Mouse (Mus musculus) layer of hippocampus, adult 9-11 months (tissue): ENCODE results near the gene 1700008O03Rik.

Experiments used
- DNase-seq: peaks from one replicate; pipeline ENCODE4 v3.0.0; 2022

1700008O03Rik gene

DNA sequence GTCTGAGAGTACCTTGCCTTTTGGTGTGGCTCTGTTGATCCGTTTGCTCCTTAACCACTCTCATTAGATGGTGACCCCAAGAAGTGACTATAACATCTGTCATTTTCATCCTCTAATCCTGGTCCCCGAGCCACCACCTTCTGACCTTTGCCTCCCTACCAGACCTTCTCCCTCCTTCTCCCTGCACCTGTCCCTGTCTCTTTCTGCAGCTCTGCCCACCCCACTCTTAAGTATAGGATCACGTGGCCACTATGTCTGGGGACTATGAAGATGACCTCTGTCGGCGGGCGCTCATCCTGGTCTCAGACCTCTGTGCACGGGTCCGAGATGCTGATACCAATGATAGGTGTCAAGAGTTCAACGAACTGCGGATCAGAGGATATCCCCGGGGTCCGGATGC is at the start of gene 1700008O03Rik:
TSS of gene 1700008O03Rik (minus strand) at position 101 of the 400 bp plus-strand sequence.
- no peak for DNase-seq

DNA sequence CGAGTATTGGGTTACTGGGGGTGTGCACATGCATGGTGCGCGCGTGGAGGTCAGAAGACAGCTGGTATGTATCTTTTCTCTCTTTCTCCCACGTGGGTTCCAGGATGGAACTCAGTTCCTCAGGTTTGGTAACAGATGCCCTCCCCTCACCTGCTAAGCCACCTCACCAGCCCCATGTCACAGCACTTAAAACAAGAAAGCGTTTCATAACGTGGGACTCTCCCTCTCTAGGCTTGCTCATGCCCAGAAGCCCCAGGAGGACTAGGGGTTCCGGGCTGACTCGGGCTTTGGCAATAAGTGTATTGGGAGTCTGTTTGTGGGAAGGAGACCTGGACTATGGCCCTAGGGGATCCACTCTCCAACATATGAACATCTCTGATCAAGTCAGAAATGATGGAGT is 48.5 kb upstream of the 1700008O03Rik start:
- no peak for DNase-seq

DNA sequence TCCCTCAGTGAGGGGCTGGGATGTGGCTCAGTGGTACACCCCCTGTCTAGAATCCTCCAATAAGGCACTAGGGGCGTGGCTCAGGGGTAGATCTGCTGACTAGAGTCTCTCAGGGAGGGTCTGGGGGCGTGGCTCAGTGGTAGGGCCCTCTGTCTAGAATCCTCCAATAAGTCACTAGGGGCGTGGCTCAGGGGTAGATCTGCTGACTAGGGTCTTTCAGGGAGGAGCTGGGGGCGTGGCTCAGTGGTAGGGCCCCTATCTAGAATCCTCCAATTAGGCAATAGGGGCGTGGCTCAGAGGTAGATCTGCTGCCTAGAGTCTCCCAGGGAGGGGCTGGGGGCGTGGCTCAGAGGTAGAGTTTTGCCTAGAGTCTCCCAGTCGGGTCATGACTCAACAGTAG is 47.8 kb upstream of the 1700008O03Rik start:
- no peak for DNase-seq

DNA sequence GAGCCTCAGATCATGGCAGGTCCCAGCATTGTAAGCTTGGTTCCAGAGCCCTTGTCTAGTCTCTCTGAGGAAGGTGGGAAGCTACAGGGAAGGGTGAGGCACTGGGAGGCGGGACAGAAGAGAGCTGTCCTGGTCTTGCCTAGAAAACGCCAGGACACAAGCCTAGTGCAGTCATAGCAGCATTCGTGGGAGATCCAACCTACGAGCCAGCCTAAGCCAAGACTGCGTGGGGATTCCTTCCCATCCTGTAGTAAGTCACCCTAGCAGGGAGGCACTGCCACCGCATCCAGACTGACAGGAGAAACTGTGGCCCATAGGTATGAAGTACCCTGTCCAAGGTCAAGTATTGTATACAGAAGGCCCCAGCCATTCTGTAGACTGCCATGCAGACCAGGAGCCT is 46.9 kb upstream of the 1700008O03Rik start:
- DNase-seq, result no peak

DNA sequence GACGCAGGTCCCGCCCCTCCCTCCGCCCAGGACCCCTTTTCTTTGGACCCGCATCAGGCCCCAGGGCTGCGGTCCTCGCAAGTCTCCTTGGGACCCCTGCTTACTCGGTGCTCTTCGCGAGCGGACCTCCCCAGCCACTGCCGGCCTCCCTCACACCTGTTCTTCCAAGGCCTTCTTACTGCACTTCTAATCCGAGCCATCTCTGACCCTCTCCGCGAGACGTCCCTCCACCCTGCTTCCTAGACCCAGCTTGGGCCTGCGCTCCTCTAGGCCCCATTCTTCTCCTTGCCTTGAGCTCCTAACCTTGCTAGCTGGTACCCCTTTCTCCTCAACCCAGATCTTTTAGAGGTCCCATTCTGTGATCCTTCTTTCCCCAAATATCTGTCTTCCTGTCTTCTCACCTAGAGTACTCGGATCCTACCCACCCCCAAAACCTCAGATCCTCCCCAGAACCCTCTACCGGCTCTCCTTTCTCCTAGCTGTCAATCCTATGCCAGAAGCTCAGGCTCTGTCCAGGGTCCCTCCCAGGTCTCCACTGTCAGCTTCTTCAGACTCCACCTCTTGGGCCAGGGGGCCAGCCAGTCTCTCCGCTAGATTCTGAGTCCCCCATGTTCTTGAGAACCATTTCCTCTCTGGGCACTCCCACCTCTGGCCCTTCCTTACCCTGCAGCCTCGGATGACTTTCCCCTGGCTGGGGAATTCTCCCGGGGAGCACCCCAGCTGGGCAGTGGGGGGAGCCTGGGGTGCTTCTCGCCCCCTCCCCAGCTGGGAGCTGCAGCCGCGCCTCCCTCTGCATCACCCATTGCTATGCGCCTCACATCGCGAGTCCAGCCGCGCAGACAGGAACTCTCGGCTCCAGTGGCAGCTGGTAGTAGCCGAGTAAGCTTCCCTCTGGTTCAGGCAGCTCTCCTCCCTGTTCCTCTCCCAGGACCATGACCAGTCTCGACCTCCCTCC is 44.2 kb upstream of the 1700008O03Rik start:
- DNase-seq, result no peak

DNA sequence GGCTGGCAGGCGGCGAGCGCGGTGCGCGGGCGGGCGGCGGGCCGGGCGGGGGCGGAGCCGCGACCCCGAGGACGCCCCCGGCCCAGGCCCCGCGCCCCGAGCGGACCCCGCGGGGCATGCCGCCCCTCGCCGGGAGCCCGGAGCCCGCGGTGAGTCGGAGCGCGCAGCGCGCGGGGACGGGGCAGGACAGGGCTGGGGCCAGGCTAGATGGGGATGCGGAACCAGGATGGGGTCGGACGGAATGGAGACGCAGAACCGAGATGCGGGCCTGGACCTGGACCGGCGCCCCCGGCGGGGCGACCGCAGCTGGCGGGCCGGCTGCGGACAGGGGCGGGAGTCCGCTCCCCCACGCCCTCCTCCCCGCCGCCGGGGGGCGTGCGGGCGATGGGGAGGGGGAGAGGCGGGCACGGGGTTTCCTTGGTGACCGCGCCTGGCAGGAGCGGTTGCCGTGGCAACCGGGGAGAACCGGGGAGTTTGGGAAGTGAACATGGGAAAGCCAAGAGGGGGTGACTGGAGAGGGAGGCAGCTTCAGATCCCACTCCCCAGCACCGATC is 43.4 kb upstream of the 1700008O03Rik start, which contains the start of gene Lrrc4b:
TSS of gene Lrrc4b (plus strand) at position 51 of the 554 bp plus-strand sequence.
- peak; percentile 87 for DNase-seq

DNA sequence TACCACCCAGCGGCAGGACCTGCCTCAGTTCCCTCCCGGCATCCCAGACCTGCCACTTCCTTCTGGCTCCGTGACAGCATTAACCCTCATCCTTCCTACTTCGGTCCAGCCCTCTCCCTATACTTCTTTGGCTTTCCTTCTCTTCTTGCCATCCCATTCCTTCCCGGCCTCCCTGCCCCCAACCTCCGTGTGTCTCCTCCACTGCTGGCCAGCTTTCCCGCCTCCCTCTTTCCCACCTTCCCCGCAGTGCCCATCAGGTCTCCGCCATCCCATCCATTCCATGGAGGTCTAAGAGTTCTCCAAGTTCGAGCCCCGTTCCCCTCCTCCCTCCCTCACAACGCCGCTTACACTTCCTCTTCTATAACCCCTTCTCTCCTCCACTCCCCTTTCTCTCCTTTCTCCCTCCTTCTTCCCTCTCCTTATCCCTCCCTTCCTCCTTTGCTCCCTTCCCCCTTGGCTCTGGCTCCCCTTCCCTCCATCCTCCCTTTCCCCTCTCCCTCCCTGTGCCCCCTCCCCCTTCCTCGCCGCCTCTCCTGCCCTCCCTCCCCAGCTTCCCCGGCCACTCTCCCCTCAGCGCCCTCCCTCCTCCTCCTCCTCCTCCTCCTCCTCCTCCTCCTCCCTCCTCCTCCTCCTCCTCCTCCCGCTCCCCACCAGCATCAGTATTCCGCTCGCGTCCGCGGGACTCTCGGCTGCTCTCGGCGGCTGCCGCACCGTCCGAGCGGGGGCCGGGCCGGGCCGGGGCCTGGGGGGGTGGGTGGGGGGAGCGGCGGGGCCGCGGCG is 42.7 kb upstream of the 1700008O03Rik start:
- no peak for DNase-seq

DNA sequence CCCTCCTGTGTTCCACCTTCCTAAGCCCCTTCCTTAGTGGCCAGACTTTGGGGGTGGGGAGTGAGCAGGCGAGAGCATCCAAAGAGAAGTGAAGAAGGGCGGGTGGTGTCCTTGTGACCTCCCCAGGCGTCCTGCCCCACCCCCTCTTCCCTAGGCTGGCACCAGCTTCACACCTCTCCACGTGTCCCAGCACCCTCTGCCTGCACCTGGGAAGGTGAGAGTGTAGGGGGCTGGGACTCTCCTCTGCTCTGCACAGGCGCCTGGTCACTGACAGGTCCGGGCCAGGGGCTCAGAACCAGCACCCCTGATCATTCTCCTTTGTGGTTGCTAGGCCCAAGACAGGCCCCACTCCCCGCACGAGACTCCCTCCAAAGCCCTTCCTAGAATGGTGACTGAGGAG is 42.0 kb upstream of the 1700008O03Rik start:
- DNase-seq, result no peak

DNA sequence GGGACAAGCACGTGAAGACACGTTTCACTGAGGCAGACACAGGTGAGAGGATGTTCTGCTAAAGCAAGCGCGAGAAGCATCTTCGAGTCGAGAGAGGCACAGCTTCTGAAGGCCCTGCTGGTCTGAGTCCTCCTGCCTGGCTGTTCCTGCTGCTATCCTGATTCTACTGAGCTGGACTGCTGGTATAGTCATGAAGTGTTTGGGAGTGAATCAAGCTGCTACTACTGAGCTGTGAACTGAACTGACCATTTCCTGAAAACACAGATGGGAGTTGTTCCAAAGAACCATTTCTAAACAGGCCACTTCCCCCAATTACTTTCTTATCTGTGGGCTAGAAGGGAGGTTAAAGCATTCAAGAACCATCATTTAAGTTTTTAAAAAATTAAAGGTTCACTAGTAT is 27.7 kb upstream of the 1700008O03Rik start:
- no peak for DNase-seq

DNA sequence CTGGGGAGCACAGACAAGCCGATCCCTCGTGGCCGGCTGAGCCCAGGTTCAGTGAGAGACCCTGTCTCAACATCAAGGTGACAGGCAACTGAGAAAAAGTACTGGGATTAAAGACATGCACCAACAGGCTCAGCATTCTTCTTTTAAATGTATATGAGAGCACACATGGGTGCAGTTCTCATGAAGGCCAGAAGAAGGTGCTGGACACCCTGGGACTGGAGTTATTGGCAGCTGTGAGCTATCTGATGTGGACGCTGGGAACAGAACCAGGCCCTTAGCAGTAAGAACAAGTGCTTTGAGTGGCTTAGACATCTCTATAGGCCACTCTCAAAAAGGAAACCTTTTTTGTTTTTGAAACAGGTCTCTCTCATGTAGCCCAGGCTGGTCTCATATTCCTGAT is 25.5 kb upstream of the 1700008O03Rik start:
- DNase-seq, result no peak

DNA sequence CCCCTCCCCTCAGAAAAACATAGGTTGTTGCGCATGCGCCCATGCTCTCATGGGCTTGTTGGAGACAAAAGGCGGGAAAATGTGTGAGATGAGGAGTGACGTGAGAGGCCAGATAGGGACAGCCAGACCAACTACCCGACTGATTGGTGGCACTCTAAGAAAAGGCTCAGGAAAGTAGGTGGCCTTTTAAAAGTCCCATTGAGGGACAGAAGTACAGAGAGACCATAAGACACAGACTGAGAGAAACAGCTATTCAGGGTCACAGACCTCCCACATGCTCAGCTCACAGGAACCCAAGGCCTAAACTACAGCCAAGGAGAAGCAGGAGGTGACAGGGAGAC is 20.4 kb upstream of the 1700008O03Rik start:
- no peak for DNase-seq

DNA sequence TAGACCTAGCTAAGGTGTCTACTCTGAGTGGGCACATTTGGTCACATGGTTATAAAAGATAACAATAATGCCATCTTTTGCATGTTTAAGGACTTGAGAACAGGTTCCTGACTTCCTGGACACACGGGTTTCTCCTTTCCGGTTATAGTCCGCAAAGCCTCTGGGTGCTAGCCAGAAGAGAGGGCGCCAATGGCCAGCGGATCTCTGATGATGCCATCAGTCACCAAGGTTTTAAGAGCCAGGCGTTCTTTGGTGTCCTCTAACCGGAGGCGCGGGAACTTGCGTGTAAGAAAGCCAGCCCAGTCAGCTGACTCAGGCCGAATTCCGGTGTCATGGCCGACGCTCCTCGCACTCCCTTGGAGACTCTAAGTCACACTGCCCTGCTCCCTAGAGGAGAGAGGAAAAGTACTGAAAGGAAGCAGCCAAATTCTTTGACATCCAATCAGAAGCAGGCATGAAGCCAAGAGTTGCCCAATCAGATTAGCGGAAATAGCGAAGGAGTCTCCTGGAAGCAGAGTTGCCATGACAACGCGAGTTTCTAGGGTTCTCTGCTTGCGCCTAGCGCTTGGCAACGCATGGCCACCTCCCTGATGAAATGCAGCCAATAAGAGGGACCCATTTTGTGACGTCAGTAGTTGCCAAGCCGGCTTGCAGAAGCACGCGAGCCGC is 19.9 kb upstream of the 1700008O03Rik start:
- DNase-seq, result peak; percentile 99

DNA sequence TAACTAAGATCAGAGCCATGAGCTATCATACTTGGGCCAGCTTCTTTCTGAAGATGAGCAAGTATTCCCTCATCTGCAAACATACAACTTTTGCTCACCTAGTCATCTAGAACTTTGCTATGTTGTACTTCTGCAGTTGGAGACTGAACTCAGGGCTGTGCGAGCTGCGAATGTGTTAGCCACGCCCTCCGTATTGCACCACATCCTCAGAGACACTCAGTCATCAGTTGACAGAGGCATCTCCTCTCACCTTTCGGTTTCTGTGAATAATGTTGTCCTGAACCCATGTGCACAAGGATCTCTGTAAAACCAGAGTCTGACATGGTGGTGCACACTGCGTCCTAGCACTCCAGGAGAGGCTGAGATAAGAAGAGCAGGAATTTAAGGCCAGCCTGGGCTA is 16.1 kb upstream of the 1700008O03Rik start:
- no peak for DNase-seq

DNA sequence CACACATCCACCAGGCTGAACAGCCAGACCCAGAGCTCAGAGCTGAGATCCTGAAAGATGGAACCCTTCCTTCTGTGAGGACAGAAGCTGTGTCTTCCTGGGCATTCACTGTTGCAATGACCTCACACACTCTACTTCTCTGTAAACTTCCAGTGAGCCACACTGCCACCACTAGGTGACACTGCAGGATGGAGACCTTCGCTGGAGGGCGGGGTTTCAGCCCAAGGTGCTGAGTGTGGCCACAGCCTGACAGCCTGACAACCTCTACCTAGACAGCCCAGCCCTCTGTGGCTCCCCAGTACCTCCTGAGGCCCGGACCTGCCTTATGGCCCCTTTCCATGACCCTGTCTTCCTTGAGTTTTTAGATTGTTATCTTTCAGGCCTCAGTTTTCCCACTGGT is 12.9 kb upstream of the 1700008O03Rik start:
- no peak for DNase-seq

DNA sequence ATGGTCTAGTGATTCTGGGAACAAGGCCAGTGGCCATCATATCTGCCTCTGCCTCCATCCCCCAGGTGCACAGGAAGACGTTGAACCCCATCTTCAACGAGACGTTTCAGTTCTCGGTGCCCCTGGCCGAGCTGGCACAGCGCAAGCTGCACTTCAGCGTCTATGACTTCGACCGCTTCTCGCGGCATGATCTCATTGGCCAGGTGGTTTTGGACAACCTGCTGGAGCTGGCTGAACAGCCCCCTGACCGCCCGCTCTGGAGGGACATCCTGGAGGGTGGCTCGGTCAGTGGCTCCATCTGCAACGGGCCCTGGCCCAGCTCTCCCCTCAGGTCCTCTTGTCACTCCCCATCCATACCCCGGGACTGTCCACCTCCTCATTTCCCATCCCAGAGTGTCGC is 7.7 kb upstream of the 1700008O03Rik start:
- no peak for DNase-seq

DNA sequence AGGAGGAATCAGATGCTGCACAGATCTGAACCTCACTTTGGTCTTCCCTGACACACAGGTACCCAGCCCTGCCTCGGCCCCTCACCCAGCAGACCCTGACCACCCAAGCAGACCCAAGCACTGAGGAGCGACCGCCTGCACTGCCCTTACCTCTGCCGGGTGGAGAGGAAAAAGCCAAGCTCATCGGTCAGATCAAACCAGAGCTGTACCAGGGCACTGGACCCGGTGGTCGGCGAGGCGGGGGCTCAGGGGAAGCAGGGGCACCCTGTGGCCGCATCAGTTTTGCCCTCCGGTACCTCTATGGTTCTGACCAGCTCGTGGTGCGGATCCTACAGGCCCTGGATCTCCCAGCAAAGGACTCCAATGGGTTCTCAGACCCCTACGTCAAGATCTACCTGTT is 6.7 kb upstream of the 1700008O03Rik start:
- no peak for DNase-seq

DNA sequence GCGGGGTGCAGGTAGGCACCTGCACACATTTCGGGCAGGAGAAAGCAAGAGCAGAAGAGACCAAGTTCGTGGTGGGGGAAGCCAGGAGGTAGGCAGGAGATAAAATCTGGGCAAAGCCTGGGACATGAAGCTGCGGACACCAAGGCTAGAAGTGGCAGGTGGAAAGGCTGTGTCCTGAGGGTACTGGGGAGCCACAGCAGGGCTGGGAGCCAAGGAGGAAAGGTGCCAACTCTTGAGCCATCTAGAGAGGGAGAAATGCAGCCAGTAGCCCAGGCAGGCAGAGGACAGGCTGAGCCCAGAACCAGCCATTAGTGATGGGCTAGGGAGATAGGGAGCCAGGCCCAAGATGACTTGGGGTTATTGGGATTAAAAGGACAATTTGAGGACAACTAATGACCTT is 6.2 kb upstream of the 1700008O03Rik start:
- no peak for DNase-seq

DNA sequence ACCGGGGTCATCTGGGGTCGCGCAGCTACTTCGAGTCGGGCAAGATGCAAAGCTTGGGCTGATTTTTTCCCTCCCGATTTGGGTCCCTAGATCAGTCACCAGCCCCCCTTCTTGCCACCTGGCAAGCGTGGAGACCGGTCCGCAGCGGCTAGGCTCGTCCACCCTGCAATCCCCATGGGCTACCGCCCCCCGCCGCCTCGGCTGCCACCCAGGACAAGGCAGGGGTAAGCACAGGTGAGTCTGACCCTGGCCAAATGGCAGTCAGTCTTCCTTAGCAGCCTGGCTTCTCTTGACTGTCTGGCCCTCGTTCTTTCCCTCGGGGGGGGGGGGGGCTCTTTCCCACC is 932 bp downstream of the 1700008O03Rik start:
- no peak for DNase-seq

DNA sequence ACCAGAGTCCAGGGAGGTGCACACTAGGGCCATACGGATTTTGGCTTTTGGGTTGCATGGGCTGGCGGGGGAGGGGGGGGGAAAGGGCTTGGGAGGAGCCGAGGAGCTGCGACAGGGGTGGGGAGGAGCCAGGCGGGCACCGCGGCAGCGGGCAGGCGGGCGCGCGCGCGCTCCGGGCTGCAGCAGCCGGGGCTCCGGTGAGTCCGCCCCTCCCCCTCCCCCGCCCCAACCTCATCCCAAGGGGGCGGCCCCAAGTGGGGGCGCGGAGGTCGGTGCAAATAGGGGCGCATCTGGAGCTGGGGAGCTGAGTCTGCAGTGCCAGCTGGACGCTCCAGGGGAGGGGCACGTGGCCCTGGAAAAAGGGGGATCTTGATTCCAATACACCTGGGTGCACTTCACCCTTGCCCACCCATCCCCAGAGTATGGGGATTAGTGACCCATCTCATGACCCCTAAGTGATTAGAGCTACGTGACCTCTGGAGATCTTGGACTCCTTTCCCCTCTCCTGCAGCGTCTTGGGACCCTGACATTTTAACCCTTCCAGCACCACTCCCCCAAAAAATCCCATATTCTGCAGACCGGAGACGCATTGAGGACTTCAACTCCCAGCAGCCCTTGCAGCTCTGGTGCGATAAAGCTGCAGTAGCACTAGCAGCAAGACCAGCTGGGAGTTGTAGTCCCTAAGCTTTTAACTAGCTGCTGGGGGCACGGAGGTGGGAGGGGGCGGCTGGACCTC is 1.5 kb downstream of the 1700008O03Rik start, which contains the start of gene Syt3:
TSS of gene Syt3 (plus strand) at position 123 of the 736 bp plus-strand sequence.
- DNase-seq, result peak; percentile 85

DNA sequence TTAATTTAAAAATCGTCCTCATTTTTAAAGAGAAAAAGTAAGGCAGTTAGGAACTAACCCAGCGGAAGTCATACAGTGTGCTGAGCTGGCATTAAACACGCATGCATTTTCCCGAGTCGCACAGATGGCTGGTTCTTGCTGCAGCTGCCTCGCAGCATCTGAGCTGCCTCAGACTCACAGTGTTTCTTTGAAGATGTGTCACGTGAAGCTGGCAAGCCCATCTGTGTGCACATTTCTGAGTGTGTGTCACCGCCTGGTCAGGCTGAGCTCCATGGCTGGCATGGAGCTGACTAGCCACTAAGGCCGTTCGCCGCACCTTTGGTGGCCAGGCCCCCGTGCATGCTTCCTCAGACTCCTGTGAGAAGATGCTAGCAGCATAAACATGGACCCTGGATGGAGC is 3.1 kb downstream of the 1700008O03Rik start:
- DNase-seq, result peak; percentile 91

DNA sequence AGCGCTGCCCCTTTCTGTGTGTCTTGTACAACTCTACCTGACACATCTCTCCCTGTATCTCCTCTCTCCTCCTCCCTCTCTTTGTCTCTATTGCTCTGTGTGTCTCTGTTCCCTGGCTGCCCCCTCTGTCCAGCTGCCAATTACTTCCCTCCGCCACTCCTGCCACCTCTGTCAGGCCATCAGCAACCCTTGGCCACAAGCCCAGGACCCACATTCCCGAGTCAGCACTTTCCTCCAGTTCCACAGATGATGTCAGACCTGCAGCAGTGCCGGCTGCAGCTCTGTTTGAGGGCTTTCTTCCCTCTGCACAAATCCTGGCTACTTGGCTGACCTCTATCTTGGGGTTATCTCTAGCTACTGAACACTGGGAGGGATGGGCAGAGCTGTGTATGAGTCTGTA is 7.3 kb downstream of the 1700008O03Rik start:
- peak; percentile 75 for DNase-seq

DNA sequence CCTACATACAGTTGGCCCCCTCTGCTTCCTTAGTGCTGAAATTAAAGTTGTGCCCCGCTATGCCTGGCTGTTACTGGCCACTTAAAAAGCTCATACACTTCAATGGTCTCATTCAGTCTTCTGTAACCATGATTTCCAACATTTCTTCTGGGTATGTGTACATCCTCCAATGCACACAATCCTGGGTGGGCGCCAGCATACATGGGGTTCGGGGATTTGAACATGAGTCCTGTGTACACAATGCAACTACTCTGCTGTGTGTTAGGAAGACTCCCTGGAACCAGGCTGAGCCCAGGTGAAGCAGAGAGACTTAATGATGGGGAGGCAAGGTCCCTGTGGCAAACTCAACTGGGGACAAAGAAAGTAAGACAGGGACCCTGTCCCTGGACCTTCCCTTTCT is 9.8 kb downstream of the 1700008O03Rik start:
- no peak for DNase-seq
